Mouse (Mus musculus): ENCODE data around the gene Nms. TPM values are rescaled to one million over a fixed set of nuclear protein-coding genes. Genes with fewer than 3 reads are reported as not detected.
A peak's percentile ranks its signal among the peaks of the same experiment; 100 is the strongest.

Gene Nms
- polyA plus RNA-seq (2014; fragmentation: Nextera tagmentation; extraction: Ambion mirVana) = 0.22 and 0.31 TPM in 2 replicates

DNA sequence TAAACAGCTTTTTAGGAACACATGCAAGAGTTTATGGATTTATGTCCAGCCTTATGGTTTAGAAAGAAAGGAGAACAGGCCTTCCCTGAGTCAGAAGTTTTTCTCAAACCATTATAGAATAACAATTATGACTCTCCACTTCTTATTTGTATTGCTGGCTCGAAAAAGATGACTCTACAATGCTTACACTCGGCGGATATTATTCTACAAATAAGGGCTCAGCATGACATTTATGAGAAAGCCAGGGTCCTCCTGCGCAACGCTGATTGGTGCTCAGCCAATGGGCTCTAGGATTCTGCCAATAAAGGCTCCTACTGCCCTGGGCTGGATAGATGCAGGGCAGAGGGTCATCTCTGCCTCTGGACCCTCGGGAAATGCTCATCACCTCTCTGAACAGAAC lies at the start of gene Nms:
Gene Nms, plus strand, starts transcription at position 301 of the 400 bp plus-strand sequence.
- no peaks in the 10 kb centered on the region for H3K9me3 ChIP-seq (ENCODE audit: control insufficient read depth, low read length)
- no peak within 1 kb of the TSS for H3K9ac ChIP-seq (ENCODE audit: low read length)
- no peaks in the 10 kb centered on the region for H3K4me1 ChIP-seq (ENCODE audit: control insufficient read depth, insufficient read depth, low read length)
- no peak within 1 kb of the TSS for H3K4me3 ChIP-seq (ENCODE audit: low read depth, low read length)
- no peak for DNase-seq (ENCODE audit: low spot score, missing footprints)
- 85% methylated on average over 6 of the region's 6 CpGs for WGBS
- no peak for ATAC-seq (ENCODE audit: low FRiP score)
- no peaks in the 10 kb centered on the region for H3K27me3 ChIP-seq (ENCODE audit: control insufficient read depth, insufficient read depth, low read length)
- no peak within 1 kb of the TSS for H3K4me2 ChIP-seq
- H3K36me3 ChIP-seq (ENCODE audit: control insufficient read depth, insufficient read depth, low read length) = no peaks in the 10 kb centered on the region
- H3K27ac ChIP-seq (ENCODE audit: low read depth, low read length) = no peak within 1 kb of the TSS

- H3K36me3 ChIP-seq (ENCODE audit: control insufficient read depth, insufficient read depth, low read length) = no peaks in the 10 kb centered on the region
- H3K9me3 ChIP-seq (ENCODE audit: control insufficient read depth, low read length) = no peaks in the 10 kb centered on the region
- H3K4me1 ChIP-seq (ENCODE audit: control insufficient read depth, insufficient read depth, low read length) = peaks cover 2% of the 10 kb centered on the region; the same call in 1 of the 2 replicates
- H3K9ac ChIP-seq (ENCODE audit: low read length) = no peak overlapping the region
- 87% methylated on average over 5 of the region's 5 CpGs for WGBS
- no peak overlapping the region for H3K4me2 ChIP-seq
- H3K27ac ChIP-seq (ENCODE audit: low read depth, low read length) = no peak overlapping the region
- no peak for ATAC-seq (ENCODE audit: low FRiP score)
- no peak for DNase-seq (ENCODE audit: low spot score, missing footprints)
- H3K27me3 ChIP-seq (ENCODE audit: control insufficient read depth, insufficient read depth, low read length) = no peaks in the 10 kb centered on the region
- no peak overlapping the region for H3K4me3 ChIP-seq (ENCODE audit: low read depth, low read length)
These were observed 47.5 kb upstream of the Nms start for GRCm38 (mm10) chr1:38891444-38891843.

- ATAC-seq (ENCODE audit: low FRiP score) (no peak), DNase-seq (ENCODE audit: low spot score, missing footprints) (no peak)
- no peaks in the 10 kb centered on the region for H3K9me3 ChIP-seq (ENCODE audit: control insufficient read depth, low read length)
- no peak overlapping the region for H3K4me3 ChIP-seq (ENCODE audit: low read depth, low read length)
- H3K27me3 ChIP-seq (ENCODE audit: control insufficient read depth, insufficient read depth, low read length) = 0 out of 2 replicates have a peak, but pooled peaks cover 2% of the 10 kb centered on the region
- no peak overlapping the region for H3K4me2 ChIP-seq
- peak overlapping the region; percentile 9; the same call in 1 of the 2 replicates for H3K27ac ChIP-seq (ENCODE audit: low read depth, low read length)
- WGBS = 81% methylated on average over 5 of the region's 5 CpGs
- H3K36me3 ChIP-seq (ENCODE audit: control insufficient read depth, insufficient read depth, low read length) = no peaks in the 10 kb centered on the region
- no peak overlapping the region; the same call in 1 of the 2 replicates for H3K9ac ChIP-seq (ENCODE audit: low read length)
- H3K4me1 ChIP-seq (ENCODE audit: control insufficient read depth, insufficient read depth, low read length) = peaks cover 5% of the 10 kb centered on the region; the same call in 1 of the 2 replicates
These were observed 45.9 kb upstream of the Nms start for GRCm38 (mm10) chr1:38893081-38893480.

DNA sequence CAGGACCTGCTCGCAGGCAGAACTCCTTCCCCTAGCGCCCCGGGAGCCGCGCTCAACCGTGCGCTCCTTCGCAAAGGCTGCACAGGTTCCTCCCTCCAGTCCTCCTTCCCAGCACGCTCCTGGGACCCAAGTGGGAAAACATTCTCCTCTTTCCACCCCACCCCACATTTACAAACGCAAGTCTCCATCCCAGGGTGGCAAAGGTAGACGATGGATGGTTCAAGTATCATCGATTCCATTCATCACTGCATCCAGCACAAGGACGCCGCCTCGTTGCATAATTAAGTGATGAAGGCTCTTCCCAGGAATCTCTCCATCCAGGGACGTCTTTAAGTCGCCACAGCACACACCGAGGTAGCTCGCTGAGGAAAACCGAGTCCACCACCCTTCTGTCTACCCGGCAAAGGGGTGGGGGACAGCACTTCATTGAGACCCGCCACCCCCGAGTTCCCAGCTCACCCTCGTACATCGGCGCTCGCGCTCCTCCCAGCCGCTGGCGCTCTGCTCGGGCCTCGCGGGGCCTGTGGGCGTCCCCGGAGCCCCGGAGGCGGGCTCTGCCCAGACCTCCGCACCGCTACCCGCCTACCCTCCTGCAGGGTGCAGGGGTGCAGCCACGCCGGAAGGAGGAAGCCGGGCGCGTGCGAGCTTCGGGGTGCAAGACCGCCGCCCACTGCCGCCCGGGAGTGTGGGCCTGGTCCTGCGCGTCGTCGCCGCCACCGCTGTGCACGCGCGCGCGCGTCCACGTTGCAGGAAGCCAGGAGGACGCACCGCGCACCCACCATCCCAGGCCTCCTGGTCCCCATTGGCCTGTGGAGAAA lies 41.3 kb upstream of the Nms start, which contains the start of gene Chst10:
Gene Chst10, minus strand, starts transcription at position 731 of the 818 bp plus-strand sequence.
- 1% methylated on average over 64 of the region's 67 CpGs for WGBS
- peak within 1 kb of the TSS; percentile 40; the same call in 1 of the 2 replicates for H3K27ac ChIP-seq (ENCODE audit: low read depth, low read length)
- H3K4me2 ChIP-seq = peak within 1 kb of the TSS; percentile 73

GRCm38 (mm10) chr1:38902571-38902970 lies 36.4 kb upstream of the Nms start:
- Histone ChIP-seq H3K4me1 (ENCODE audit: control insufficient read depth, insufficient read depth, low read length) (no peaks in the 10 kb centered on the region), H3K9me3 (ENCODE audit: control insufficient read depth, low read length) (no peaks in the 10 kb centered on the region), H3K4me3 (ENCODE audit: low read depth, low read length) (no peak overlapping the region), H3K36me3 (ENCODE audit: control insufficient read depth, insufficient read depth, low read length) (no peaks in the 10 kb centered on the region), H3K27me3 (ENCODE audit: control insufficient read depth, insufficient read depth, low read length) (no peaks in the 10 kb centered on the region), H3K4me2 (no peak overlapping the region), H3K9ac (ENCODE audit: low read length) (no peak overlapping the region), H3K27ac (ENCODE audit: low read depth, low read length) (no peak overlapping the region)
- ATAC-seq (ENCODE audit: low FRiP score) = no peak
- DNase-seq (ENCODE audit: low spot score, missing footprints) = no peak
- 67% methylated on average over 5 of the region's 5 CpGs for WGBS

More for the DNA sequence above, 41.3 kb upstream of the Nms start, which contains the start of gene Chst10:
- DNase-seq (ENCODE audit: low spot score, missing footprints) (peak; percentile 98), ATAC-seq (ENCODE audit: low FRiP score) (peak; percentile 93)
- H3K4me1 ChIP-seq (ENCODE audit: control insufficient read depth, insufficient read depth, low read length) = peaks cover 5% of the 10 kb centered on the region; the same call in 1 of the 2 replicates
- no peaks in the 10 kb centered on the region for H3K36me3 ChIP-seq (ENCODE audit: control insufficient read depth, insufficient read depth, low read length)
- H3K9me3 ChIP-seq (ENCODE audit: control insufficient read depth, low read length) = no peaks in the 10 kb centered on the region
- 0 out of 2 replicates have a peak, but pooled peaks cover 2% of the 10 kb centered on the region for H3K27me3 ChIP-seq (ENCODE audit: control insufficient read depth, insufficient read depth, low read length)
- H3K4me3 ChIP-seq (ENCODE audit: low read depth, low read length) = peak within 1 kb of the TSS; percentile 65
- H3K9ac ChIP-seq (ENCODE audit: low read length) = peak within 1 kb of the TSS; percentile 79

- H3K4me3 ChIP-seq (ENCODE audit: low read depth, low read length) = no peak overlapping the region
- H3K9ac ChIP-seq (ENCODE audit: low read length) = no peak overlapping the region
- WGBS = 72% methylated on average over 2 of the region's 2 CpGs
- no peak overlapping the region for H3K4me2 ChIP-seq
- H3K4me1 ChIP-seq (ENCODE audit: control insufficient read depth, insufficient read depth, low read length) = no peaks in the 10 kb centered on the region
- ATAC-seq (ENCODE audit: low FRiP score) (no peak), DNase-seq (ENCODE audit: low spot score, missing footprints) (no peak)
- no peaks in the 10 kb centered on the region for H3K27me3 ChIP-seq (ENCODE audit: control insufficient read depth, insufficient read depth, low read length)
- H3K27ac ChIP-seq (ENCODE audit: low read depth, low read length) = no peak overlapping the region
- H3K9me3 ChIP-seq (ENCODE audit: control insufficient read depth, low read length) = no peaks in the 10 kb centered on the region
- H3K36me3 ChIP-seq (ENCODE audit: control insufficient read depth, insufficient read depth, low read length) = no peaks in the 10 kb centered on the region
These were observed 35.0 kb upstream of the Nms start for GRCm38 (mm10) chr1:38903985-38904384.

GRCm38 (mm10) chr1:38928996-38929395 lies 10.0 kb upstream of the Nms start:
- no peak overlapping the region for H3K4me2 ChIP-seq
- H3K4me3 ChIP-seq (ENCODE audit: low read depth, low read length) = no peak overlapping the region
- H3K27ac ChIP-seq (ENCODE audit: low read depth, low read length) = no peak overlapping the region
- H3K36me3 ChIP-seq (ENCODE audit: control insufficient read depth, insufficient read depth, low read length) = no peaks in the 10 kb centered on the region
- no peaks in the 10 kb centered on the region for H3K27me3 ChIP-seq (ENCODE audit: control insufficient read depth, insufficient read depth, low read length)
- no peaks in the 10 kb centered on the region for H3K4me1 ChIP-seq (ENCODE audit: control insufficient read depth, insufficient read depth, low read length)
- no peaks in the 10 kb centered on the region for H3K9me3 ChIP-seq (ENCODE audit: control insufficient read depth, low read length)
- DNase-seq (ENCODE audit: low spot score, missing footprints) = no peak
- WGBS = 90% methylated on average over 4 of the region's 4 CpGs
- no peak overlapping the region for H3K9ac ChIP-seq (ENCODE audit: low read length)
- ATAC-seq (ENCODE audit: low FRiP score) = no peak

GRCm38 (mm10) chr1:38929468-38929867 lies 9.5 kb upstream of the Nms start:
- Histone ChIP-seq H3K27me3 (ENCODE audit: control insufficient read depth, insufficient read depth, low read length) (no peaks in the 10 kb centered on the region), H3K4me3 (ENCODE audit: low read depth, low read length) (no peak overlapping the region), H3K27ac (ENCODE audit: low read depth, low read length) (no peak overlapping the region), H3K4me2 (no peak overlapping the region), H3K9ac (ENCODE audit: low read length) (no peak overlapping the region), H3K36me3 (ENCODE audit: control insufficient read depth, insufficient read depth, low read length) (no peaks in the 10 kb centered on the region), H3K9me3 (ENCODE audit: control insufficient read depth, low read length) (no peaks in the 10 kb centered on the region), H3K4me1 (ENCODE audit: control insufficient read depth, insufficient read depth, low read length) (no peaks in the 10 kb centered on the region)
- WGBS = 66% methylated on average over 4 of the region's 4 CpGs
- DNase-seq (ENCODE audit: low spot score, missing footprints) = no peak
- ATAC-seq (ENCODE audit: low FRiP score) = no peak

- Histone ChIP-seq H3K27me3 (ENCODE audit: control insufficient read depth, insufficient read depth, low read length) (no peaks in the 10 kb centered on the region), H3K9me3 (ENCODE audit: control insufficient read depth, low read length) (no peaks in the 10 kb centered on the region), H3K4me2 (no peak overlapping the region), H3K36me3 (ENCODE audit: control insufficient read depth, insufficient read depth, low read length) (no peaks in the 10 kb centered on the region), H3K9ac (ENCODE audit: low read length) (no peak overlapping the region), H3K27ac (ENCODE audit: low read depth, low read length) (no peak overlapping the region), H3K4me1 (ENCODE audit: control insufficient read depth, insufficient read depth, low read length) (no peaks in the 10 kb centered on the region), H3K4me3 (ENCODE audit: low read depth, low read length) (no peak overlapping the region)
- DNase-seq (ENCODE audit: low spot score, missing footprints) (no peak), ATAC-seq (ENCODE audit: low FRiP score) (no peak)
- WGBS = 71% methylated on average over 8 of the region's 8 CpGs
These were observed 8.2 kb upstream of the Nms start for GRCm38 (mm10) chr1:38930767-38931166.

Data from midbrain, embryonic 11.5 days (tissue).